Mouse (Mus musculus) hindbrain, embryonic 12.5 days (tissue): ENCODE results near the gene Hyal1. TPM values are rescaled to one million over a fixed set of nuclear protein-coding genes. Genes with fewer than 3 reads are reported as not detected.

Experiments used
- ATAC-seq: fragments of 200-750 bp; cut with Nextera tagmentation; 2 replicates; pipeline ENCODE4 v1.8.0; 2017; ENCODE audit warnings: moderate TSS enrichment; ENCODE audit not compliant: low FRiP score
- H3K27ac ChIP-seq: fragments of 300-500 bp; sonication (generic); 2 replicates; pipeline ENCODE4 v1.5.1; 2016; ENCODE audit warnings: mild to moderate bottlenecking
- H3K27me3 ChIP-seq: fragments of 300-500 bp; sonication (generic); 2 replicates; pipeline ENCODE4 v1.6.1; 2016; ENCODE audit warnings: mild to moderate bottlenecking
- H3K36me3 ChIP-seq: fragments of 300-500 bp; sonication (generic); 2 replicates; pipeline ENCODE4 v1.6.1; 2016; ENCODE audit warnings: mild to moderate bottlenecking
- H3K4me1 ChIP-seq: fragments of 300-500 bp; sonication (generic); 2 replicates; pipeline ENCODE4 v1.6.1; 2016
- H3K4me2 ChIP-seq: fragments of 300-500 bp; sonication (generic); replicated peaks from 2 replicates; pipeline ENCODE4 v1.6.1; 2016; ENCODE audit warnings: mild to moderate bottlenecking
- H3K4me3 ChIP-seq: fragments of 300-500 bp; sonication (generic); 2 replicates; pipeline ENCODE4 v1.5.1; 2016; ENCODE audit warnings: mild to moderate bottlenecking
- H3K9ac ChIP-seq: fragments of 300-500 bp; sonication (generic); 2 replicates; pipeline ENCODE4 v1.6.1; 2016; ENCODE audit warnings: mild to moderate bottlenecking, moderate library complexity
- H3K9me3 ChIP-seq: fragments of 300-500 bp; sonication (generic); replicated peaks from 2 replicates; pipeline ENCODE4 v1.6.1; 2016; ENCODE audit warnings: mild to moderate bottlenecking
- WGBS: fragments of 180-500 bp; shearing (Covaris S2); methylation state at CpG from one replicate; pipeline ENCODE4 v1.1.7; 2016; 5-methylcytosine and 5-hydroxymethylcytosine counted together
- polyA plus RNA-seq: library from polyadenylated mRNA; unstranded; fragments of >200 nt; fragmentation: Nextera tagmentation; extraction: Ambion mirVana; gene quantifications from 2 replicates; pipeline ENCODE4 v1.2.1, GENCODE M21; 2016

Hyal1 gene
- polyA plus RNA-seq, 1 experiment from 2014 or later, result 8.1 TPM

DNA sequence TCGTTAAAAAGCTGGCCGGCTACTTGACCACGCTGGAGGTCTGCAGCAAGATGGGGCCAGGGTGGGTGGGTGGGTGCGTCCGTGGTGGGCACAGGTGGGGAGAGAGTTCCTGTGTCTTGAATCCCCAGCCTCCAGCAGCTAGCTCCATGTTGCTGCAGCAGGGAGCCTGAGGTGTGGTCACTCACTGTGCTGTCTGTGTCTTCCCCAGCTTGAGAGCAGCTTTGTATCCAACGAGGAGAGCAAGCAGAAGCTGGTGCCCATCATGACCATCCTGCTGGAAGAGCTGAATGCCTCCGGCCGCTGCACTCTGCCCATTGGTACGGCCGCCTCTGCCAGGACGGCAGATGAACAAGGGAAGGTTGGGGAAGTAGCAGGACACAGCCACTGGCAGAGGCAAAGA is 33.4 kb upstream of the Hyal1 start:
- Histone ChIP-seq H3K4me3 (no peak overlapping the region), H3K27ac (no peak overlapping the region), H3K4me2 (peak overlapping the region; percentile 83; the same call in 1 of the 2 replicates), H3K4me1 (peaks cover 43% of the 10 kb centered on the region), H3K9me3 (no peaks in the 10 kb centered on the region), H3K9ac (no peak overlapping the region), H3K36me3 (peaks cover 38% of the 10 kb centered on the region), H3K27me3 (peaks cover under 1% of the 10 kb centered on the region; the same call in 1 of the 2 replicates)
- WGBS, result 89% methylated on average over 11 of the region's 11 CpGs
- ATAC-seq, result no peak

DNA sequence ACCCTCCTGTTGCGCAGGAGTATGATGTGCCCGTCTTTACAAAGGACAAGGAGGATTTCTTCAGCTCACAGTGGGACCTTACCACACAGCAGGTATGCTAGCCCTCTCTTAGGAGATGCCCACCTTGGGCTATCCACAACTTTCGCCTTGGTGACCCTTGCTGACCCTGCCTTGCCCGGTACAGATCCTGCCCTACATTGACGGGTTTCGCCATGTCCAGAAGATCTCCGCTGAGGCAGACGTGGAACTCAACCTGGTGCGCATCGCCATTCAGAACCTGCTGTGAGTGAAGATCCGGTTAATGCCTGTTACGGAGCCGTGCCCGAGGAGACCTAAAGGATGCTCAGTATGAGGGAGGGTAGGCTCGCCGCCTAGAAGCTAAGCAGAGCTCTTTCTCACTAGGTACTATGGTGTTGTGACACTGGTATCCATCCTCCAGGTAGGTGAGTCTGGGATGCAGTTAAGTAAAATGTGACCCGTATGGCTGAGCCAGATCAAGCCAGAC is 32.5 kb upstream of the Hyal1 start:
- 93% methylated on average over 17 of the region's 17 CpGs for WGBS
- ATAC-seq, result no peak

DNA sequence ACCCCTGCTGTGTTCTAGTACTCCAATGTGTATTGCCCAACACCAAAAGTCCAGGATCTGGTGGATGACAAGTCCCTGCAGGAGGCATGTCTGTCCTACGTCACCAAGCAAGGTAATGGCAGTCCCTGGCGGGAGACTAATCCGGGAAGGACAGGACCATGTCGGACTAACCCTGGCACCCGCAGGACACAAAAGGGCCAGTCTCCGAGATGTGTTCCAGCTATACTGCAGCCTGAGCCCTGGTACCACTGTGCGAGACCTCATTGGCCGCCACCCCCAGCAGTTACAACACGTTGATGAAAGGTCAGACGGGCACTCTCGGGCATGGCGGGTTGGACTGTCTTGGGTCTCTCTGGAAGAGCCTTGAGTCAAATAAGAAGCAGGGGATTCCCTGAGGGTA is 32.0 kb upstream of the Hyal1 start:
- Histone ChIP-seq H3K4me1 (peaks cover 43% of the 10 kb centered on the region), H3K9ac (no peak overlapping the region), H3K36me3 (peaks cover 24% of the 10 kb centered on the region), H3K9me3 (no peaks in the 10 kb centered on the region), H3K27me3 (peaks cover 14% of the 10 kb centered on the region), H3K27ac (no peak overlapping the region), H3K4me3 (no peak overlapping the region), H3K4me2 (no peak overlapping the region)
- WGBS, result 94% methylated on average over 12 of the region's 12 CpGs
- no peak for ATAC-seq

More for the DNA sequence above, 32.5 kb upstream of the Hyal1 start:
- H3K36me3 ChIP-seq, result peaks cover 28% of the 10 kb centered on the region
- no peak overlapping the region for H3K9ac ChIP-seq
- H3K27ac ChIP-seq, result no peak overlapping the region
- peaks cover 43% of the 10 kb centered on the region for H3K4me1 ChIP-seq
- H3K4me2 ChIP-seq, result no peak overlapping the region
- H3K27me3 ChIP-seq, result peaks cover 10% of the 10 kb centered on the region
- no peaks in the 10 kb centered on the region for H3K9me3 ChIP-seq
- H3K4me3 ChIP-seq, result no peak overlapping the region

DNA sequence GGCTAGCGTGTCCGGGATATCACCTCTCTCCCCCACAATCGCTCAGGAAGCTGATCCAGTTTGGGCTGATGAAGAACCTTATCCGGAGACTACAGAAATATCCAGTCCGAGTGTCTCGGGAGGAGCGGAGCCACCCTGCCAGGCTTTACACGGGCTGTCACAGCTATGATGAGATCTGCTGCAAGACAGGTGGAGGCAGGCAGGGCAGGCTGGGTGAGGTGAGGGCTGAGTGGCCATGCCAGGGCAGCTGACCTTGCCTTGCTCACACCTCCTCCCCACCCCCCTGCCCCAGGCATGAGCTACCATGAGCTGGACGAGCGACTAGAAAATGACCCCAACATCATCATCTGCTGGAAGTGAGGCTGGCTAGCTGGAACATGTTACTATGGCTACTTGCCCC is 31.5 kb upstream of the Hyal1 start:
- Histone ChIP-seq H3K9ac (no peak overlapping the region; the same call in 1 of the 2 replicates), H3K27ac (no peak overlapping the region), H3K4me2 (no peak overlapping the region), H3K27me3 (peaks cover 19% of the 10 kb centered on the region), H3K4me1 (peaks cover 43% of the 10 kb centered on the region), H3K9me3 (no peaks in the 10 kb centered on the region), H3K4me3 (no peak overlapping the region), H3K36me3 (peaks cover 20% of the 10 kb centered on the region)
- no peak for ATAC-seq
- WGBS, result 86% methylated on average over 10 of the region's 10 CpGs

DNA sequence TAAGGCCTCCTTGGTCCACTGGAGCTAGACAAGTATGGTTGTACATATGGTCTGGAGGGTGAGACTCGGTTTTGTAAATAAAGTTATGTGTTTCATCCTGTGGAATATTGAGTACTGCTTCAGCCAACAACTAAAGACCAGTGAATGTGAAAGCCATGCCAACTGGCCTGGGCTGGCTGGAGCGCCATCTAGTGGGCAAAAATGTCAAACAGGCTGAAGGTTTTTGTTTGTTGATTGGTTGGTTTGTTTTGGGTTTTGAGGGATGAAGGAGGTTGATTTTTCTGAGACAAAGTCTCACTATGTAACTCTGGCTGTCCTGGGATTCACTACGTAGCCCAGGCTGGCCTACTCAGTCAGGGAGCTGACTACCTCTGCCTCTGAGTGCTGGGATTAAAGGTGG is 31.1 kb upstream of the Hyal1 start:
- no peaks in the 10 kb centered on the region for H3K9me3 ChIP-seq
- 3% methylated on average over 3 of the region's 3 CpGs for WGBS
- H3K4me1 ChIP-seq, result peaks cover 43% of the 10 kb centered on the region
- peaks cover 20% of the 10 kb centered on the region for H3K36me3 ChIP-seq
- ATAC-seq, result no peak
- H3K27ac ChIP-seq, result no peak overlapping the region
- no peak overlapping the region for H3K4me3 ChIP-seq
- H3K9ac ChIP-seq, result no peak overlapping the region
- no peak overlapping the region for H3K4me2 ChIP-seq
- peaks cover 23% of the 10 kb centered on the region for H3K27me3 ChIP-seq

DNA sequence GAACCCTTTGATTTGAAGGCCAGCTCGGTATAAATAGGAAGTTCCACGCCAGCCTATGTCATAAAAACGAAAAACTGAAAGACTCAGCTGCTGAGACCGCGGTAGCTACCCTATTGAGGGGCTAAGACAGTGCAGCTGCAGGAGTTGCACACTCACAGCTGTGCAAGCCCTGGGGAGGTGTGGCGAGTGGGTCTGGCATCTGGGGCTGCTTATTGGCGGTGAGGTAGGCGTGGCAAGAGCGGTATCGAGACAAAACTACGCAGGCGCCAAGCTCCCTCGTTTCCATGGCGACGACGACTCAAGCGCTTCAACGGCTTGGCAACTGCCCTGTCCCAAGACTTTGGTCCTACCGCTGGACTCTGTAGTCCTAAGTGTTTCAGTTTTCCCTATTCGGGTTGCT is 29.7 kb upstream of the Hyal1 start, which contains the start of gene Zmynd10:
Gene Zmynd10 (plus strand): TSS at position 273 of the 400 bp plus-strand sequence.
- Histone ChIP-seq H3K9ac (peak within 1 kb of the TSS; percentile 33; the same call in 1 of the 2 replicates), H3K4me1 (peaks cover 48% of the 10 kb centered on the region), H3K27me3 (peaks cover 37% of the 10 kb centered on the region), H3K9me3 (no peaks in the 10 kb centered on the region), H3K27ac (peak within 1 kb of the TSS; percentile 52), H3K4me3 (peak within 1 kb of the TSS; percentile 7; the same call in 1 of the 2 replicates), H3K36me3 (peaks cover 20% of the 10 kb centered on the region), H3K4me2 (peak within 1 kb of the TSS; percentile 46)
- peak; percentile 66 for ATAC-seq
- WGBS, result 4% methylated on average over 20 of the region's 20 CpGs

DNA sequence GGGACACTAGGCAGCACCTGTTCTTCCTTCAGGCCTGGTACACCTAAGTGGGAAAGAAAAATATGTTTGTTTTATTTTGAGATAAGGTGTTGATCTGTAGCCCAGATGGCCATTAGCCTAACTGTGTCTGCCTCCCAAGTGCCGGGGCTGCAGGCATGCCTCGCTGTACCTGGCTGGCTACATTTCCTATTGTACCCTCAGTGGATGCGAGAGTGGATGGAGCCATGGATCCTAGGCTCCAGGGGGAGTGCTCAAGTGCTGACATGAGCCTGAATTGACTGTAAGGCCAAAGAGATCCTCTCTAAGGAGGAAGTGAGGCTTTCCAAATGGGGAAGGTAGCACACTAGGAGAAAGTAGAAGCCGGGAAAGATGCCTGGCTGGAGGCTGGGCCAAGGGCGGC is 28.8 kb upstream of the Hyal1 start:
- Histone ChIP-seq H3K4me3 (no peak overlapping the region), H3K9me3 (no peaks in the 10 kb centered on the region), H3K27ac (no peak overlapping the region), H3K27me3 (peaks cover 46% of the 10 kb centered on the region), H3K4me1 (peaks cover 41% of the 10 kb centered on the region), H3K4me2 (no peak overlapping the region), H3K36me3 (peaks cover 20% of the 10 kb centered on the region), H3K9ac (no peak overlapping the region)
- WGBS, result 85% methylated on average over 5 of the region's 5 CpGs
- ATAC-seq, result no peak

DNA sequence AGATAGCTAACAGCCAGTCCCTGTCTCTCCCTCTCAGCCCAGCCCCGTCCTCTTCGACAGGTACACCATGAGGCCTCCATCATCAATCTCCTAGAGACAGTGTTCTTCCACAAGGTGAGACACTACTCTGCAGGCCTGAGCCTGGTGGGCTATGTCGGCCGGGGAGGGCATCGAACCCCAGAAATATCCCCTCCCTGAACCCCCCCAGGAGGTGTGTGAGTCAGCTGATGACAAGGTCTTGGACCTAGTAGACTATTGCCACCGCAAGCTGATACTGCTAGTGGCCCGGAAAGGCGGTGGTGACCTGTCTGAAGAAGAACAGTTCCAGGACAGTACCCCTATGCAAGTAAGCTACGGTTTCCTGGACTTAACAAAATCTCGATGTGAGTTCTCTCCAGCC is 27.9 kb upstream of the Hyal1 start:
- Histone ChIP-seq H3K4me2 (no peak overlapping the region), H3K27ac (no peak overlapping the region), H3K9me3 (no peaks in the 10 kb centered on the region), H3K9ac (no peak overlapping the region), H3K4me1 (peaks cover 43% of the 10 kb centered on the region), H3K27me3 (peaks cover 48% of the 10 kb centered on the region), H3K4me3 (no peak overlapping the region), H3K36me3 (peaks cover 13% of the 10 kb centered on the region)
- no peak for ATAC-seq
- 87% methylated on average over 10 of the region's 10 CpGs for WGBS

DNA sequence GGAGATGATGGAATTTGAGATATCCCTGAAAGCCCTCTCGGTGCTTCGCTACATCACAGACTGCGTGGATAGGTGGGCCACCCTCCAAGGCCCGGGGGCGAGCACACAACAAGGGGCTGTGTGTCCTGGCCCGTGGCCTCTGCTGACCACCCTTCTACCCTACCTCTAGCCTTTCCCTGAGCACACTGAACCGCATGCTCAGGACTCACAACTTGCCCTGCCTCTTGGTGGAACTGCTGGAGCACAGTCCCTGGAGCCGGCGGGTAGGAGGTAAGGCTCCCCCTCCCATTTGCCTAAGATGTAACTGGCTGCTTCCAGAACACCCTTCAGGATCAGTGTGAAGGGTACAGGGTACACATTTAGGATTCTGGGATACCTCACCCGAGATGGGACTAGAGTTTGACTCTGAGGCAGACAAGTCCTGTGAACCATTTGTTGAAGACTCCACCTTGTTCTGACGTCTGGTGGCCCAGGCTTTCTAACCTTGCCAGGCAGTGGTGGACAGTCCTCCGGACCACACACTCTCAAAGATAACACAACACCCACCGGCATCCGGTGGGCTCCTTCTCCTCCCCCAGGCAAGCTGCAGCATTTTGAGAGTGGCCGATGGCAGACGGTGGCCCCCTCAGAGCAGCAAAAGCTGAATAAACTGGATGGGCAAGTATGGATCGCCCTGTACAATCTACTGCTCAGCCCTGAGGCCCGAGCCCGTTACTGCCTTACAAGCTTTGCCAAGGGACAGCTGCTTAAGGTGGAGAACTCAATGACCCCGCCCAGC is 27.2 kb upstream of the Hyal1 start:
- Histone ChIP-seq H3K27ac (no peak overlapping the region), H3K4me3 (no peak overlapping the region), H3K4me1 (peaks cover 44% of the 10 kb centered on the region), H3K27me3 (peaks cover 48% of the 10 kb centered on the region), H3K9me3 (no peaks in the 10 kb centered on the region), H3K9ac (no peak overlapping the region), H3K4me2 (no peak overlapping the region), H3K36me3 (peaks cover 7% of the 10 kb centered on the region)
- ATAC-seq, result no peak
- 81% methylated on average over 20 of the region's 20 CpGs for WGBS

DNA sequence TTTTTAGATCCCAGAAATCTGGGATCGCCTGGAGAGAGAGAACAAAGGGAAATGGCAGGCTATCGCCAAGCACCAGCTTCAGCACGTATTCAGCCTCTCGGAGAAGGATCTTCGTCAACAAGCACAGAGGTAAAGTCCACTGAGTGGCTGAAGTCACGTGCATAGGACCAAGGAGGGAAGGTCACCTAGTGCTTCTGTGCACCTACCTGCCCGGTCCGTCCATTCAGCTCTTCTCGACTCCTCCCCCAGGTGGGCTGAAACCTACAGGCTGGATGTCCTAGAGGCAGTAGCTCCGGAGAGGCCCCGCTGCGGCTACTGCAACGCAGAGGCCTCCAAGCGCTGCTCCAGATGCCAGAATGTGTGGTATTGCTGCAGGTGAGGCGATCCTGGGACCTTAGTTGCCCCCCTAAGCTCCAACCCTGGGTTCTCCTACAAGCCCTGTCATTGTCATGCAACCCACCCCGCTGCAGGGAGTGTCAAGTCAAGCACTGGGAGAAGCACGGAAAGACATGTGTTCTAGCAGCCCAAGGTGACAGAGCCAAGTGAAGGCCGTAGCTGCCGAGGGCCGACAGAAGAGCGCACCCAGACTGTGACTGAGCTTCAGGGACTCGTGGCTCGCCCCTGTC is 26.1 kb upstream of the Hyal1 start:
- H3K27ac ChIP-seq, result no peak overlapping the region
- H3K4me1 ChIP-seq, result peaks cover 49% of the 10 kb centered on the region
- H3K9me3 ChIP-seq, result no peaks in the 10 kb centered on the region
- no peak for ATAC-seq
- H3K9ac ChIP-seq, result peak overlapping the region; percentile 51; the same call in 1 of the 2 replicates
- peak overlapping the region; percentile 62 for H3K4me2 ChIP-seq
- H3K27me3 ChIP-seq, result peaks cover 48% of the 10 kb centered on the region
- WGBS, result 21% methylated on average over 23 of the region's 23 CpGs
- peak overlapping the region; percentile 34; the same call in 1 of the 2 replicates for H3K4me3 ChIP-seq
- no peaks in the 10 kb centered on the region for H3K36me3 ChIP-seq

DNA sequence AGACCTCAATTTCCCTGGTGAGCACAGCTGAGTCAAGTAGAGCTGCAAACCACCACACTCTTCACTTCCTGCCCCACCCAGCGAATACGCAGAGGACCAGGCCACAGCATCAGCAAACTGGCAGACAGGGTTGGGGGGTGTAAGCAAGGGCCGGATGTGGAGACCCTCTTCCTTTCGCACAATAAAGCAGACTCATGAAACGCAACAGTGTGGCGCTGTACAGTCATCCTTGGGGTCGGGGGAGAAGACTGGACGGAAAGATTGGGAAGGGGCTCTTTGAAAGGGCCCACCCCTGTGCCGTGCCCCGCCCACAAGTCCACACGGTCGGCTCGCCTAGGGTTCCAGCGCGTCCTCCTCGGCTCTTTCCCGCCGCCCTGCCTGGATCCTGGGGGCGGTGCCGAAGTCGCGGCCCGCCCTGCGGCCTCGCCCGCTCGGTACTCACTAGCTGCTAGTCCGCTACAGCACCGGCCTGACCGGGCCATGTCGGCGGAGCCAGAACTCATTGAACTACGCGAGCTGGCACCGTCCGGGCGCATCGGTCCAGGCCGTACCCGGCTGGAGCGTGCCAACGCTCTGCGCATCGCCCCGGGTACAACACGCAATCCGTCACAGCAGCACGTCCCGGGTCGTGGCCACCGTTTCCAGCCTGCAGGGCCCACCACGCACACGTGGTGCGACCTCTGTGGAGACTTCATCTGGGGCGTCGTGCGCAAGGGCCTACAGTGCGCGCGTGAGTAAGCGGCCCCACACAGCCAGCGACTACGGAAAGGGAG is 25.4 kb upstream of the Hyal1 start, which contains the start of gene Rassf1:
Gene Rassf1 (plus strand): TSS at position 439 of the 773 bp plus-strand sequence.
- Histone ChIP-seq H3K4me3 (peak within 1 kb of the TSS; percentile 34), H3K9me3 (no peaks in the 10 kb centered on the region), H3K9ac (peak within 1 kb of the TSS; percentile 51), H3K27me3 (peaks cover 48% of the 10 kb centered on the region), H3K4me2 (peak within 1 kb of the TSS; percentile 62), H3K27ac (no peak within 1 kb of the TSS), H3K36me3 (no peaks in the 10 kb centered on the region), H3K4me1 (peaks cover 49% of the 10 kb centered on the region)
- ATAC-seq, result no peak
- under 1% methylated on average over 63 of the region's 63 CpGs for WGBS

DNA sequence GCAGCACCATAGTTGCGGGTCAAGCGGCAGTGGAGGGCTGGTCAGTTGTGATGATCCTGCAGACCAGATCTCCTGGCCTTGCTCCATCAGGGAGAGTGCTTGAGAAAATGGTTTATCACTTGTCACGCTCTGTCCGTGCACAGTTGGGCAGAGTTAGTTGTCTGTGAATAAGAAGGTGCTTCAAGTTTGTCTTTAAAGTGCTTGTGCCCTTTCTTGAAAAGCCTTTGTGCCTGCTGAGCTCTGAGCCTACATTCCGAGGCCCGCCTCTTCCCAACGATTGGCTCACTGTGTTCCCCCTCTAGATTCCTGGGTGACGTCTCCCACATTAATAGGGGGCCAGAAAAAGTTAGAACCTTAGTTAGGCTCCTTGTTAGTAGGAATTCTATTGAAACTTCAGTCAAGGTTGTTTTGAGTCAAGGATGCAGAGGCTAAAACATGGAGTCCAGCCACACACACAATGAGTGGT is 24.8 kb upstream of the Hyal1 start:
- Histone ChIP-seq H3K4me3 (peak overlapping the region; percentile 34), H3K27me3 (peaks cover 48% of the 10 kb centered on the region), H3K36me3 (no peaks in the 10 kb centered on the region), H3K4me2 (peak overlapping the region; percentile 62), H3K9ac (peak overlapping the region; percentile 51), H3K4me1 (peaks cover 48% of the 10 kb centered on the region), H3K27ac (no peak overlapping the region), H3K9me3 (no peaks in the 10 kb centered on the region)
- WGBS, result 3% methylated on average over 8 of the region's 8 CpGs
- no peak for ATAC-seq
